Mouse (Mus musculus) heart, adult 11 months (tissue): Measurements from ENCODE around the gene Tmem25.
"Not testable (repeated sequence)": the region's sequence is repeated elsewhere in the genome, so short reads cannot be mapped to it uniquely, and the experiment has no call there.

ENCODE experiments used
- DNase-seq: peaks from one replicate; pipeline ENCODE4 v3.0.0; 2022

Tmem25 gene

GRCm38 (mm10) chr9:44772392-44772749 is 26.7 kb downstream of the Tmem25 start:
- DNase-seq: no peak

- DNase-seq: no peak
Measured at GRCm38 (mm10) chr9:44771376-44771775, 27.7 kb downstream of the Tmem25 start.

- not testable (repeated sequence) for DNase-seq
Measured at GRCm38 (mm10) chr9:44768029-44768394, 31.1 kb downstream of the Tmem25 start.

- peak; percentile 99 for DNase-seq
Measured at GRCm38 (mm10) chr9:44767101-44768028, 31.7 kb downstream of the Tmem25 start, which contains the start of the genes Arcn1 and Ift46. Arcn1 (minus strand) TSS chr9:44767845. Ift46 (plus strand) TSS chr9:44767908.

- peak; percentile 46 for DNase-seq
Measured at GRCm38 (mm10) chr9:44760873-44761272, 38.2 kb downstream of the Tmem25 start.

GRCm38 (mm10) chr9:44748473-44748872 is 50.6 kb downstream of the Tmem25 start:
- peak; percentile 83 for DNase-seq

- peak; percentile 74 for DNase-seq
Measured at GRCm38 (mm10) chr9:44747341-44747740, 51.8 kb downstream of the Tmem25 start.

- peak; percentile 16 for DNase-seq
Measured at GRCm38 (mm10) chr9:44746666-44747065, 52.4 kb downstream of the Tmem25 start.

GRCm38 (mm10) chr9:44745371-44745770 is 53.7 kb downstream of the Tmem25 start:
- peak; percentile 70 for DNase-seq
